Mouse (Mus musculus) left cerebral cortex, postnatal 14 days (tissue): Measurements from ENCODE around the gene Dmbx1. TPM values are rescaled to one million over a fixed set of nuclear protein-coding genes. Genes with fewer than 3 reads are reported as not detected.

Experiments
- DNase-seq, 2 experiments: peaks; one replicate each; pipeline ENCODE4 v3.0.0; 2021 to 2022; ENCODE audit warnings: low spot score in 2 of 2, mixed read lengths in 1 of 2
- intact Hi-C: fragments of 180-260 bp; cut with DNase I; formaldehyde crosslinking; loops from one replicate; pipeline ENCODE4 v1.15.1; 2025
- long read RNA-seq, 2 experiments: library from polyadenylated mRNA; stranded (forward); transcript quantifications; one replicate each; pipeline ENCODE4 v2.0.0; 2021
- total RNA-seq, 2 experiments: library from RNA; stranded (reverse); gene quantifications; 2 replicates each; pipeline ENCODE4 v1.2.3; 2021

Dmbx1 gene
- under 1 TPM in 1 of 2 experiments, not detected in 1; 0.18 TPM for total RNA-seq
- long read RNA-seq, experiment 1: 0 reads
- long read RNA-seq, experiment 2: 0 reads

- intact Hi-C loops: loop anchor here (5.0 to 10.0 kb wide), 2 partner anchors 882 to 1025 kb away; partner anchors contain the start of gene Tal1
- no peak for DNase-seq
These were observed at the start of gene Dmbx1 for GRCm38 (mm10) chr4:115939295-115940102. Gene Dmbx1, minus strand, starts transcription at chr4:115939926.

DNA sequence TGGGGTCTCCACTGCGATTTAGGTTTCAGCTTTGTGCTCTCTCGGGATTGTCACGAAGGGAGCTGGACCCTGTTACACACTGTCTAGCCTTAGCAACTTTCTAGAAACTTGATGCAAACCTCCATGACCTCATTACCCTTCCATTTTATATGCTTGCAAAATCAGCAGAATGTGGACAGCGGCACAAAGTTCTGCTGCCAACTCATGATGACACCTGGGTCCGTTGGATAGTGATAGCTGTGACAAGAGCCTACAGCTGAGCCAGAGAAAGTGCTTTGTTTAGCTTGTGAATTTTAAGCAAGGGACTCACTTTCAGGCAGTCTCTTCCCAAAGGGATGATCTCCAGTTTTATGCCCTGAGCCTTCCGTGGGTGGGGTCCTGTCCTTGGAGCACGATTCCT, 49.7 kb upstream of the Dmbx1 start:
- no peak for DNase-seq

GRCm38 (mm10) chr4:115987858-115988530, 48.3 kb upstream of the Dmbx1 start:
- no peak for DNase-seq
- intact Hi-C loops: no loop called here

More for the DNA sequence above, 49.7 kb upstream of the Dmbx1 start:
- intact Hi-C loops: no loop called here

DNA sequence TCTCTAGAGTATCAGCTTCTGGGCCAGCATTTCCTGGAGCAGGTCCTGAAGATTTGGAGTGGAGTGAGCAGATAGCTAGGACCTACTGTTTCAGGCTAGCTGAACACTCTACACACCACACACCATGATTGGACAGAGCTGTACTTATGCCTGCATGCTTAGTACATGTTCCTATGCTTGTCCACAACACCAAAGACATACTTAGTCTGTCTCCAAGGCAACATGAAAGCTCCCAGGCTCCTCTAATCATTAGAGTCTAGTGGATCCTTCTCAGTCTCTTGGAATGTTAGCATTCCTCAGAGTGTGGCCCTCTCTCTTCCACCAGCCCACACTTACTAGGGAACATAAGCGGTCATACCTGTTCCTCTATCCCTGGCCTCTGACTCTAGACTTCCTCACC, 47.7 kb upstream of the Dmbx1 start:
- intact Hi-C loops: no loop called here
- DNase-seq: no peak

GRCm38 (mm10) chr4:115984967-115985366, 45.2 kb upstream of the Dmbx1 start:
- no peak for DNase-seq
- intact Hi-C loops: no loop called here

GRCm38 (mm10) chr4:115984111-115984510, 44.4 kb upstream of the Dmbx1 start:
- DNase-seq: peak; percentile 85 to 88
- intact Hi-C loops: no loop called here

- intact Hi-C loops: loop anchor here (1.0 to 2.0 kb wide), 2 partner anchors 77 to 250 kb away; no protein-coding TSS in a partner anchor
- peak; percentile 73 to 87 for DNase-seq
These were observed 41.0 kb upstream of the Dmbx1 start for GRCm38 (mm10) chr4:115980676-115981075.

DNA sequence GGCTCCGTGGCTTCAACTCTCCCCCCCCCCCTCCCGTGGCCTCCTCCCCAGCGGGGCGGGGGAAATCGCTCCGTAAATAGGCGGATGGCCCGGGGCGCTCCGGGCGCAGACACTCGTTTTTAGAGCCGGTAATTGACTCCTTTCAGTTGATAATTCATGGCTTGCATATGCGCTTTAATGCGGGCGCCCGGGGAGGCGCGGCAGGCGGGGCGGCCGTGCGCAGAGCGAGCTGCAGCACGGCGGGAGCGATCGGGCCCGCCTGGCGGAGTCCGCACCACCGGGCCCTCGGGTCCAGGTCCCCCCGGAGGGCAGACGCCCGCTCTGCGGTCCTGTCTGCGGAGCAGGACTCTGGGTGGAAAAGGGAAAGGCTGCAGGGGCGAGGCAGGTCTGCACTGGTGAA, 39.7 kb upstream of the Dmbx1 start:
- intact Hi-C loops: no loop called here
- DNase-seq: no peak

DNA sequence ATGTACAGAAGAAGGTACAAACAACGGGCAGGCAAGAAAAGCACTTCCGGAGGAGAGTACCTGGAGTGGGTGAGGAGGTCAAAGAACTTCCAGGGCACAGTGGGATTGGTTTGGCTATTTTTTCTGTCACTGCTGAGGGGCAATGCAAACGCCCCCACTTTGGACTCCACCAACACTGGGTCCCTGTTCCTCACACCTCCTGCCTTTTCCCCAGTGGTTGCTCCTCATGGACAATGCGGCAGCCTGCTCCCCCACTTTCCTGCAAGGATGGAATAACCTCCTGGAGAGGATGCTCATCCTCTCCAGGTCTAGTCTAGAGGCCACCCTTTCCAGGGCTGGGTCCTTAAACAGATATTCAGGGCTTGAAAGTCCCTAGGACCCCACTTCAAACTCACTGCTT, 39.2 kb upstream of the Dmbx1 start:
- intact Hi-C loops: no loop called here
- DNase-seq: no peak

DNA sequence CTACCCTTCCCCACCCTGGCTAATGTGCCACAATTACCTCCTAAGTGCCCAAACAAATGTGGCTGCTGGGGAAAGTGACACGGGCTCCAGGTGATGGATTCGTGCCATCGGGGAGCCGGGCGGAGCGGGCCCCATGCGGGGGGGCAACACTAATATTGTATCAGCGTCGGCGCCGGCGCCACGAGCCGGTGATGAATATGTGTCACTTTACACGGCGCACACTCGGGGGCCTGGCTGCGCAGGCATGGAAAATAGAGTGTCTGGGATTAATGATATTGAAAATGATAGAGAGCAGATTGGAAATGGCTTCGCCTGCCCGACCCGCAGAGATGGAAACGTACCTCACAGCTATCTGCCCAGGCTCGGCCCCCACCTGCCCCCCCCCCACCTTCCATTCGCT, 32.8 kb upstream of the Dmbx1 start:
- intact Hi-C loops: no loop called here
- no peak for DNase-seq

GRCm38 (mm10) chr4:115964446-115964845, 24.7 kb upstream of the Dmbx1 start:
- no peak for DNase-seq
- intact Hi-C loops: no loop called here

DNA sequence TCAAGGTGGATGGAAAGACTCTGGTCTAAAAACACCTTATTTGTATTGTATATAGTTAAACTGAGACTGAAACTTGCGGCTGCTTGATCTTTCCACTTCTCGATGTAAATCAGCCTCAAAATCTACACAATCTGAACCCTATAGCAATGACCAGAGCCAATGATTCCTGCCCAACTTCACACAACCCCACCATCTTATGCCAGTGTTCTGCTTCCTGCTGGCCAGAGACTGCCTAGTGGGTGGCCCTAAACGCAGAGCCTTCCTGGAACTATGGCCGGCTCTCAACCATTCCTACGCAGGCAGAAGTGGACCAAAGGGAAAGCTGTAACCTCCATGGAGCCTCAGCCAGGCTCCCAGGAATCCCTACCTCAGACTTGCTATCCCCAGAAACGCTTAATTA, 24.0 kb upstream of the Dmbx1 start:
- intact Hi-C loops: no loop called here
- no peak for DNase-seq

DNA sequence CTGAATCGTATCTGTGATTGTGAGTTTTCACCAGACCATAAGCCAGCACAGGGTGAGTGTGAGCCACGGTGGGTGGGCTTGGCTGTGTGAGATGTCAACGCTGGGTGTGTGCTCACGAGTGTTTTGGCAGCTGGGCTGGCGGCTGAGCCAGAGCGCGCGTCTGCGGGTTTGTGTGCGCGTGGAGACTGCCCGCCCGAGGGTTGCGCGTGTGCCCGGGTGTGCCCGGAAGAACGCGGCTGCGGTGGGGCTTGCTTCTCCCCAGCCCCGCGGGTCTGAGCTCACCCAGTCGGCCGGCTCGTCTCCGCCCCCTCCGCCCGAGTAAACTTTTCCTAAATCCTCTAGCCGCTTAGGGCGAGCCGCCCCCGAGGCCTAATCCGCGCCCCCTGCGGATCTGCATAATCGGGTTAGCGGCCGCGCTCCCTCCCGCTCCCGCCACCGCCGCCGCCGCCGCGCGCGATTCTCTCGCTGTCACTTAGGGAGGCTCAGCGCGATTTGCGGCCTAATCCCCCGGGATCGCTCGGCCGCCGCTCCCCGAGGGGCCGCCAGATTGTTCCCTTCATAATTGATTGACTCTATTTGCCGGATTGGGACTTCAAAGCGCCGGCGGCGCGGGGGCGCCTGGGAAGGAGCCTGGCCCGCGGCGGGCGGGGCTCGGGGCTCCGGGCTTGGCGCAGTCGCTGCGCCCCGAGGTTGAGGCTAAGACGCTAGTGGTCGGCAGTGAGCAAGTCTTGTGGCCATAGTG, 23.1 kb upstream of the Dmbx1 start:
- intact Hi-C loops: no loop called here
- peak in 1 of 2 experiments; percentile 29 for DNase-seq

GRCm38 (mm10) chr4:115961991-115962390, 22.3 kb upstream of the Dmbx1 start:
- intact Hi-C loops: no loop called here
- DNase-seq: no peak

DNA sequence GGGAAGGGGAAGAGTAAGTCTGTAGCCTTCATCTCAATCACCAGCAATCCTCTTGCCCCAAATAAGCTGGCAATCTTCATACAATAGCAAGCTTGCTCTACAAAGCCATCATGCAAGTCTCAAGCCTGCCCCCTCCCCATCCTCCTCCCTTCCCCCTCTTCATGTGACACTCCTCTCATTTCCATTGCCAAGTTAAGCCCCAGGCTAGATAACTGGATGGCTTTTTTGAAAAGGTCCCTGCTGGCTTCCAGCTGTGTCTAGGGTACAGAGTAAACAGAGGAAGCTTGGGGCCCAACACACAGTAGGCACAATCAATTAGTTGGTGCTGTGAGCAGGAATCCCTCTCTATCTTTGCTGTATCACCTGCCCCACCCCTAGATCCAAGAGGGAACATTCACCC, 19.8 kb upstream of the Dmbx1 start:
- DNase-seq: no peak
- intact Hi-C loops: no loop called here

- no peak for DNase-seq
- intact Hi-C loops: no loop called here
These were observed 15.7 kb upstream of the Dmbx1 start for GRCm38 (mm10) chr4:115955494-115955775.

GRCm38 (mm10) chr4:115954656-115955493, 15.1 kb upstream of the Dmbx1 start:
- no peak for DNase-seq
- intact Hi-C loops: no loop called here

GRCm38 (mm10) chr4:115953559-115953958, 13.8 kb upstream of the Dmbx1 start:
- no peak for DNase-seq
- intact Hi-C loops: loop anchor here (2.0 kb wide), 1 partner anchor 51 kb away; no protein-coding TSS in a partner anchor

DNA sequence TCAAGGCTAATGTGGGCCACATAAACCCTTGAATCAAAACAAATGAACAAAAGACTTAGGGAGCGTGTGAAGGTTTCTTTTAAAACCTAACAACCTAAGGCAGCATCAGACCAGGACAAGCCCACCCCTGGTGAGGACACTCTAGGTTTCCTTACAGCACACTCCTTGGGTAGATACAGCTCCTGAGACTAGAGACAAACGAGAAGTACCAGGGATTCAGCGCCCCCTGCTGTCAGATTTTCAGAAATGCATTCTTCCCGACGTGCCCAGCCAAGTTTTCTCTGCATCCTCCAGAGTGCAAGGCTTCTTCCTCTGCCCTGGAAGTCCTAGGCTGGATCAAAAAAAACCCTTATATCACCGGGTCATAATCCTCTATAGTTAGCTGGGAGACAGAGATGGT, 13.0 kb upstream of the Dmbx1 start:
- DNase-seq: peak; percentile 72 to 77
- intact Hi-C loops: loop anchor here (2.0 kb wide), 1 partner anchor 50 kb away; no protein-coding TSS in a partner anchor
